Mouse (Mus musculus): ENCODE data around the gene Runx1. TPM values are rescaled to one million over a fixed set of nuclear protein-coding genes. Genes with fewer than 3 reads are reported as not detected.
A peak's percentile ranks its signal among the peaks of the same experiment; 100 is the strongest.

Gene Runx1
- polyA plus RNA-seq, 1 experiment: 24.5 TPM

GRCm38 (mm10) chr16:92724526-92724925 lies 101.4 kb downstream of the Runx1 start:
- WGBS: 4% methylated on average over 3 of the region's 3 CpGs
- Histone ChIP-seq H3K27ac (ENCODE audit: control insufficient read depth, insufficient read depth, low read depth, low read length, poor library complexity) (no peak overlapping the region), H3K4me3 (replicated peaks; ENCODE audit: control insufficient read depth, low read depth, low read length) (no peak overlapping the region), H3K4me1 (ENCODE audit: control insufficient read depth, insufficient read depth, low read length) (peaks cover 10% of the 10 kb centered on the region)
- no peak for TF ChIP-seq POLR2A (IDR thresholded peaks at IDR 0.05; ENCODE audit: borderline replicate concordance, control insufficient read depth, low read depth, low read length)
- no peak for TF ChIP-seq CTCF (IDR thresholded peaks at IDR 0.05; ENCODE audit: control insufficient read depth, insufficient read depth, low read length)

- TF ChIP-seq POLR2A (IDR thresholded peaks at IDR 0.05; ENCODE audit: borderline replicate concordance, control insufficient read depth, low read depth, low read length): no peak
- Histone ChIP-seq H3K4me1 (ENCODE audit: control insufficient read depth, insufficient read depth, low read length) (peaks cover 13% of the 10 kb centered on the region), H3K27ac (ENCODE audit: control insufficient read depth, insufficient read depth, low read depth, low read length, poor library complexity) (no peak overlapping the region), H3K4me3 (replicated peaks; ENCODE audit: control insufficient read depth, low read depth, low read length) (no peak overlapping the region)
- 77% methylated on average over 10 of the region's 10 CpGs for WGBS
Measured at GRCm38 (mm10) chr16:92720678-92721077, 105.3 kb downstream of the Runx1 start.

GRCm38 (mm10) chr16:92719725-92720124 lies 106.2 kb downstream of the Runx1 start:
- peaks cover 11% of the 10 kb centered on the region for H3K4me1 ChIP-seq (ENCODE audit: control insufficient read depth, insufficient read depth, low read length)
- TF ChIP-seq CTCF (IDR thresholded peaks at IDR 0.05; ENCODE audit: control insufficient read depth, insufficient read depth, low read length) (no peak), POLR2A (IDR thresholded peaks at IDR 0.05; ENCODE audit: borderline replicate concordance, control insufficient read depth, low read depth, low read length) (no peak)
- 70% methylated on average over 6 of the region's 6 CpGs for WGBS

DNA sequence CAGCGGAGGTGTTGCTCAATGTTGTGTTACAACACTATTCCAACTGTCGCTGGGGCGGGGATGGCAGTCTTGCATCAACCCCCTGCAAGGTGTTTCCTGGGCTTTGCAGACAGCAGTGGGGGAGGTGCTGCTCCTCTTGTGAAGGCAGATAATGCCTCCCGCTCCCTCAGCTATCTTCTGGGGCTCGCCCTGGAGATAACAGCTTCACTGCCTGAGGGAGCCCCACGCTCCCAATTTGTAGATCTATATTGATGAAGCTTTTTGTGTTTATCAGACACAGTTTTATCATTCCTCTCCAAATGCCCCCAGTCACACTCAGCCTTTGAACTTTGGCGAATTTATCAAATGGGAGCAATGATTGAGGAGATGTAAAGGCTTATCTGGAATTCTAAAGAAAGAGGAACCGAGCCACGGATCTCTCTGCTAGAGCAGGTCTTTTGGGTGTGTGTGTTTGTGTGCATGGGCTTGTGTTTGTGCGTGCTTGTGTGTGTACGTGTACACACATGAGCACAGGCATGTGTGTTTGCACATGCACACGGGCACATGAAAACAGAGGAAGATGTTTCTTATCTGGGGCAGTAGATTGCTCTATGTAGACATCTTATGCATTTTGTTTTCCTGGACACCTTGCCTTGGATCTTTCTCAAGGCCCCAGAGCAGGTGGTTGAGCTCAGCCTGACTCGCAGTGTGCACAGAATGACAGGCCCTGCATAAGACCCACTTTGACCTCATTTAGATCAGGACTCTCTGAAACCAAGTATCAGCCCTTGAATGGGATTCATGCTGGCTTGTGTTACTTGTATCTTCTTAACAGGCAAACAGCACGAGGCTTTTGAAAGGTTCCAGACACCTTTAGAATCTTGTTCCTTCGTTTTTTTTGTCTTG lies 110.1 kb downstream of the Runx1 start:
- H3K4me1 ChIP-seq (ENCODE audit: control insufficient read depth, insufficient read depth, low read length): peaks cover 15% of the 10 kb centered on the region

More at GRCm38 (mm10) chr16:92719725-92720124, 106.2 kb downstream of the Runx1 start:
- Histone ChIP-seq H3K27ac (ENCODE audit: control insufficient read depth, insufficient read depth, low read depth, low read length, poor library complexity) (no peak overlapping the region), H3K4me3 (replicated peaks; ENCODE audit: control insufficient read depth, low read depth, low read length) (no peak overlapping the region)

GRCm38 (mm10) chr16:92710161-92710560 lies 115.8 kb downstream of the Runx1 start:
- TF ChIP-seq CTCF (IDR thresholded peaks at IDR 0.05; ENCODE audit: control insufficient read depth, insufficient read depth, low read length) (no peak), POLR2A (IDR thresholded peaks at IDR 0.05; ENCODE audit: borderline replicate concordance, control insufficient read depth, low read depth, low read length) (no peak)
- Histone ChIP-seq H3K4me3 (replicated peaks; ENCODE audit: control insufficient read depth, low read depth, low read length) (no peak overlapping the region), H3K27ac (ENCODE audit: control insufficient read depth, insufficient read depth, low read depth, low read length, poor library complexity) (no peak overlapping the region), H3K4me1 (ENCODE audit: control insufficient read depth, insufficient read depth, low read length) (peaks cover 10% of the 10 kb centered on the region)
- 72% methylated on average over 1 of the region's 1 CpGs for WGBS

More for the DNA sequence above, 110.1 kb downstream of the Runx1 start:
- Histone ChIP-seq H3K27ac (ENCODE audit: control insufficient read depth, insufficient read depth, low read depth, low read length, poor library complexity) (peak overlapping the region; percentile 79), H3K4me3 (replicated peaks; ENCODE audit: control insufficient read depth, low read depth, low read length) (peak overlapping the region; percentile 4)
- TF ChIP-seq CTCF (IDR thresholded peaks at IDR 0.05; ENCODE audit: control insufficient read depth, insufficient read depth, low read length) (no peak), POLR2A (IDR thresholded peaks at IDR 0.05; ENCODE audit: borderline replicate concordance, control insufficient read depth, low read depth, low read length) (0 out of 2 replicates have a peak, but pooled peaks have one; percentile 29)
- 8% methylated on average over 15 of the region's 15 CpGs for WGBS

GRCm38 (mm10) chr16:92708718-92709117 lies 117.2 kb downstream of the Runx1 start:
- H3K4me1 ChIP-seq (ENCODE audit: control insufficient read depth, insufficient read depth, low read length): peaks cover 11% of the 10 kb centered on the region
- WGBS: 58% methylated on average over 4 of the region's 4 CpGs
- TF ChIP-seq CTCF (IDR thresholded peaks at IDR 0.05; ENCODE audit: control insufficient read depth, insufficient read depth, low read length) (peak; percentile 34; the same call in 1 of the 2 replicates), POLR2A (IDR thresholded peaks at IDR 0.05; ENCODE audit: borderline replicate concordance, control insufficient read depth, low read depth, low read length) (no peak)
- H3K27ac ChIP-seq (ENCODE audit: control insufficient read depth, insufficient read depth, low read depth, low read length, poor library complexity): no peak overlapping the region
- no peak overlapping the region for H3K4me3 ChIP-seq (replicated peaks; ENCODE audit: control insufficient read depth, low read depth, low read length)

- TF ChIP-seq CTCF (IDR thresholded peaks at IDR 0.05; ENCODE audit: control insufficient read depth, insufficient read depth, low read length) (no peak), POLR2A (IDR thresholded peaks at IDR 0.05; ENCODE audit: borderline replicate concordance, control insufficient read depth, low read depth, low read length) (no peak)
- peaks cover 11% of the 10 kb centered on the region for H3K4me1 ChIP-seq (ENCODE audit: control insufficient read depth, insufficient read depth, low read length)
- H3K4me3 ChIP-seq (replicated peaks; ENCODE audit: control insufficient read depth, low read depth, low read length): no peak overlapping the region
- no peak overlapping the region for H3K27ac ChIP-seq (ENCODE audit: control insufficient read depth, insufficient read depth, low read depth, low read length, poor library complexity)
- WGBS: 68% methylated on average over 4 of the region's 4 CpGs
Measured at GRCm38 (mm10) chr16:92707712-92708111, 118.2 kb downstream of the Runx1 start.

DNA sequence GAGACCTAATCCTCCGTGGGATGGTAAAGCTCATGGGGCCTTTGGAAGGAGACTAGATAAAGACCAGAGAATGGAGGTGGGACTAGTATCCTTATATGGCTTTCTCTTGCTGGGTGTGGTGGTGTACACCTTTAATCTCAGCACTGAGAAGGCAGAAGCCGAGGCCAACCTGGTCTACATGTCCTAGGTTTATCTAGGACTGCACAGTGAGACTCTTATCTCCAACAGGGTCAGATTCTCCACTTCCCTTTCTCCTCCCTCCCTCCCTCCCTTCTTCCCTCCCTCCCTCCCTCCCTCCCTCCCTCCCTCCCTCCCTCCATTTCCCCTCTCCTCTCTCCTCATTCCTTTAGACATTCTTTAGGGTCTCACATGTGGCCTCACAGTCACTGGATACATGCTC lies 118.8 kb downstream of the Runx1 start:
- TF ChIP-seq CTCF (IDR thresholded peaks at IDR 0.05; ENCODE audit: control insufficient read depth, insufficient read depth, low read length) (no peak), POLR2A (IDR thresholded peaks at IDR 0.05; ENCODE audit: borderline replicate concordance, control insufficient read depth, low read depth, low read length) (no peak)
- 52% methylated on average over 2 of the region's 2 CpGs for WGBS
- Histone ChIP-seq H3K27ac (ENCODE audit: control insufficient read depth, insufficient read depth, low read depth, low read length, poor library complexity) (no peak overlapping the region), H3K4me1 (ENCODE audit: control insufficient read depth, insufficient read depth, low read length) (peaks cover 13% of the 10 kb centered on the region), H3K4me3 (replicated peaks; ENCODE audit: control insufficient read depth, low read depth, low read length) (no peak overlapping the region)
